Mouse (Mus musculus) heart, embryonic 11.5 days (tissue): ENCODE measurements around the gene Gm20388. TPM values are rescaled to one million over a fixed set of nuclear protein-coding genes. Genes with fewer than 3 reads are reported as not detected.

ENCODE experiments used
- ATAC-seq: fragments of 200-750 bp; cut with Nextera tagmentation; replicated peaks from 2 replicates; pipeline ENCODE4 v1.8.0; 2017; ENCODE audit warnings: moderate library complexity; ENCODE audit not compliant: insufficient number of reproducible peaks, low FRiP score, low TSS enrichment
- H3K27ac ChIP-seq: fragments of 300-500 bp; sonication (generic); 2 replicates; pipeline ENCODE4 v1.5.1; 2014; ENCODE audit warnings: mild to moderate bottlenecking, low read depth, low read length
- H3K27me3 ChIP-seq: fragments of 300-500 bp; sonication (generic); 2 replicates; pipeline ENCODE4 v1.6.1; 2014; ENCODE audit warnings: mild to moderate bottlenecking, low read length, mixed read lengths; ENCODE audit not compliant: control insufficient read depth, insufficient read depth
- H3K36me3 ChIP-seq: fragments of 300-500 bp; sonication (generic); 2 replicates; pipeline ENCODE4 v1.6.1; 2014; ENCODE audit warnings: mild to moderate bottlenecking, low read length, moderate library complexity, mixed read lengths; ENCODE audit not compliant: control insufficient read depth, insufficient read depth
- H3K4me1 ChIP-seq: fragments of 300-500 bp; sonication (generic); 2 replicates; pipeline ENCODE4 v1.6.1; 2014; ENCODE audit warnings: low read length; ENCODE audit not compliant: control insufficient read depth, insufficient read depth
- H3K4me2 ChIP-seq: fragments of 300-500 bp; sonication (generic); 2 replicates; pipeline ENCODE4 v1.6.1; 2014; ENCODE audit warnings: mild to moderate bottlenecking, moderate library complexity
- H3K4me3 ChIP-seq: fragments of 300-500 bp; sonication (generic); 2 replicates; pipeline ENCODE4 v1.5.1; 2014; ENCODE audit warnings: low read depth, low read length
- H3K9ac ChIP-seq: fragments of 300-500 bp; sonication (generic); 2 replicates; pipeline ENCODE4 v1.6.1; 2014; ENCODE audit warnings: mild to moderate bottlenecking, low read depth, low read length, moderate library complexity
- H3K9me3 ChIP-seq: fragments of 300-500 bp; sonication (generic); replicated peaks from 2 replicates; pipeline ENCODE4 v1.6.1; 2016; ENCODE audit warnings: low read length; ENCODE audit not compliant: control insufficient read depth
- WGBS: fragments of 180-500 bp; shearing (Covaris S2); extraction: QIAGEN DNeasy Blood & Tissue Kit; methylation state at CpG from one replicate; pipeline ENCODE4 v1.1.7; 2014; ENCODE audit not compliant: insufficient replicate concordance; 5-methylcytosine and 5-hydroxymethylcytosine counted together
- polyA plus RNA-seq: library from polyadenylated mRNA; unstranded; fragments of >200 nt; fragmentation: Nextera tagmentation; extraction: Ambion mirVana; gene quantifications from 2 replicates; pipeline ENCODE4 v1.2.1, GENCODE M21; 2014

Gm20388 gene
- polyA plus RNA-seq, 1 experiment from 2014 or later: 6.4 TPM

- WGBS: 86% methylated on average over 7 of the region's 7 CpGs
- ATAC-seq: no peak
- H3K36me3 ChIP-seq: no peaks in the 10 kb centered on the region
- H3K4me2 ChIP-seq: no peak overlapping the region
- no peak overlapping the region for H3K9ac ChIP-seq
- H3K9me3 ChIP-seq: no peaks in the 10 kb centered on the region
- H3K4me1 ChIP-seq: peaks cover 9% of the 10 kb centered on the region
- no peak overlapping the region for H3K4me3 ChIP-seq
- H3K27me3 ChIP-seq: no peaks in the 10 kb centered on the region
- H3K27ac ChIP-seq: no peak overlapping the region
These were observed 27.4 kb upstream of the Gm20388 start for GRCm38 (mm10) chr8:119883281-119883680.

GRCm38 (mm10) chr8:119885612-119886011 lies 25.0 kb upstream of the Gm20388 start:
- Histone ChIP-seq H3K9me3 (no peaks in the 10 kb centered on the region), H3K27ac (peak overlapping the region; percentile 35; the same call in 1 of the 2 replicates), H3K36me3 (no peaks in the 10 kb centered on the region), H3K4me3 (no peak overlapping the region), H3K4me2 (no peak overlapping the region), H3K4me1 (peaks cover 9% of the 10 kb centered on the region), H3K27me3 (no peaks in the 10 kb centered on the region), H3K9ac (no peak overlapping the region)
- WGBS: 26% methylated on average over 3 of the region's 3 CpGs
- peak; percentile 67; the same call in 1 of the 2 replicates for ATAC-seq

GRCm38 (mm10) chr8:119887130-119887529 lies 23.5 kb upstream of the Gm20388 start:
- ATAC-seq: no peak
- H3K27me3 ChIP-seq: no peaks in the 10 kb centered on the region
- H3K9me3 ChIP-seq: no peaks in the 10 kb centered on the region
- no peak overlapping the region for H3K27ac ChIP-seq
- peaks cover 9% of the 10 kb centered on the region for H3K4me1 ChIP-seq
- 85% methylated on average over 3 of the region's 3 CpGs for WGBS
- H3K4me3 ChIP-seq: no peak overlapping the region
- H3K9ac ChIP-seq: no peak overlapping the region
- H3K4me2 ChIP-seq: no peak overlapping the region
- H3K36me3 ChIP-seq: no peaks in the 10 kb centered on the region

GRCm38 (mm10) chr8:119888012-119888411 lies 22.6 kb upstream of the Gm20388 start:
- Histone ChIP-seq H3K4me1 (peaks cover 9% of the 10 kb centered on the region), H3K4me2 (no peak overlapping the region), H3K27ac (no peak overlapping the region), H3K4me3 (no peak overlapping the region), H3K9me3 (no peaks in the 10 kb centered on the region), H3K9ac (no peak overlapping the region), H3K36me3 (no peaks in the 10 kb centered on the region), H3K27me3 (no peaks in the 10 kb centered on the region)
- ATAC-seq: no peak
- 63% methylated on average over 4 of the region's 4 CpGs for WGBS

- Histone ChIP-seq H3K9ac (no peak overlapping the region), H3K27me3 (peaks cover 11% of the 10 kb centered on the region), H3K36me3 (no peaks in the 10 kb centered on the region), H3K4me3 (no peak overlapping the region), H3K4me1 (0 out of 2 replicates have a peak, but pooled peaks cover 6% of the 10 kb centered on the region), H3K4me2 (no peak overlapping the region), H3K9me3 (no peaks in the 10 kb centered on the region), H3K27ac (no peak overlapping the region)
- WGBS: 72% methylated on average over 4 of the region's 4 CpGs
- ATAC-seq: no peak
These were observed 13.6 kb upstream of the Gm20388 start for GRCm38 (mm10) chr8:119897069-119897468.

GRCm38 (mm10) chr8:119897933-119898332 lies 12.7 kb upstream of the Gm20388 start:
- H3K4me1 ChIP-seq: 0 out of 2 replicates have a peak, but pooled peaks cover 6% of the 10 kb centered on the region
- H3K27me3 ChIP-seq: peaks cover 11% of the 10 kb centered on the region
- ATAC-seq: no peak
- no peak overlapping the region for H3K4me3 ChIP-seq
- WGBS: 17% methylated on average over 13 of the region's 13 CpGs
- H3K9ac ChIP-seq: no peak overlapping the region
- no peaks in the 10 kb centered on the region for H3K9me3 ChIP-seq
- H3K4me2 ChIP-seq: peak overlapping the region; percentile 50
- H3K27ac ChIP-seq: no peak overlapping the region
- H3K36me3 ChIP-seq: no peaks in the 10 kb centered on the region

GRCm38 (mm10) chr8:119901349-119901748 lies 9.3 kb upstream of the Gm20388 start:
- 46% methylated on average over 3 of the region's 3 CpGs for WGBS
- H3K9me3 ChIP-seq: no peaks in the 10 kb centered on the region
- H3K27ac ChIP-seq: no peak overlapping the region
- H3K27me3 ChIP-seq: peaks cover 11% of the 10 kb centered on the region
- H3K4me2 ChIP-seq: no peak overlapping the region
- H3K4me1 ChIP-seq: peaks cover 10% of the 10 kb centered on the region; the same call in 1 of the 2 replicates
- no peak for ATAC-seq
- H3K9ac ChIP-seq: no peak overlapping the region
- H3K4me3 ChIP-seq: no peak overlapping the region
- H3K36me3 ChIP-seq: no peaks in the 10 kb centered on the region

GRCm38 (mm10) chr8:119901952-119902351 lies 8.7 kb upstream of the Gm20388 start:
- H3K4me3 ChIP-seq: no peak overlapping the region
- no peaks in the 10 kb centered on the region for H3K36me3 ChIP-seq
- ATAC-seq: no peak
- H3K4me1 ChIP-seq: peaks cover 10% of the 10 kb centered on the region; the same call in 1 of the 2 replicates
- no peak overlapping the region for H3K9ac ChIP-seq
- H3K27me3 ChIP-seq: peaks cover 10% of the 10 kb centered on the region
- no peak overlapping the region for H3K27ac ChIP-seq
- no peaks in the 10 kb centered on the region for H3K9me3 ChIP-seq
- no peak overlapping the region for H3K4me2 ChIP-seq
- WGBS: 63% methylated on average over 8 of the region's 8 CpGs

GRCm38 (mm10) chr8:119904323-119904911 lies 6.2 kb upstream of the Gm20388 start:
- no peak for ATAC-seq
- WGBS: 28% methylated on average over 12 of the region's 12 CpGs
- H3K4me2 ChIP-seq: no peak overlapping the region
- no peak overlapping the region for H3K4me3 ChIP-seq
- no peak overlapping the region for H3K9ac ChIP-seq
- H3K9me3 ChIP-seq: no peaks in the 10 kb centered on the region
- H3K27ac ChIP-seq: no peak overlapping the region
- H3K36me3 ChIP-seq: no peaks in the 10 kb centered on the region
- H3K27me3 ChIP-seq: no peaks in the 10 kb centered on the region
- H3K4me1 ChIP-seq: peaks cover 5% of the 10 kb centered on the region; the same call in 1 of the 2 replicates
